Mouse (Mus musculus): Measurements from ENCODE around the gene Sar1b. TPM values are rescaled to one million over a fixed set of nuclear protein-coding genes. Genes with fewer than 3 reads are reported as not detected.

The Sar1b gene
- total and polyA plus RNA-seq, 3 experiments: 104 to 124 TPM; not detected in 1

DNA sequence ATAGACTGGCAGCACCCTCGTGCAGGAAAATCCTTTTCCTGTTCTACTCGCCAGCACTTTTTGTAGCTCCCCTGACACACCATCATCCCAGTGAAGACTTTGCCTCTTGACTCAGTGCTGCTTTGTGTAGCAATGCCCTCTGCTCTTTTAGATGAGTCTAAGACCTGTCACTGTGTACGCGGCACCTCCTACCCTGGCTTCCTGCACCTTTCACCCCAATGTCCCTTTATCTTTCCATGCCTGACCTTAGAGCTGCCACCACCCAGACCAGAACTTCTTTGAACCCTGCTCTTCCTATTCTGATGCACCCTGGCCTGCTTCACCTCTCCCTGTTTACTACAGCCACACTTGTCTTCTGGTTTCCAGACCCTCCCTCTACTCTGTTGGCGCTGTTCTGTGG, 4.8 kb downstream of the Sar1b start:
- Histone ChIP-seq H3K9me3 (replicated peaks; ENCODE audit: insufficient read depth, low read length) (no peaks in the 10 kb centered on the region), H3K27ac (ENCODE audit: control insufficient read depth, low read depth, low read length) (no peak overlapping the region), H3K36me3 (ENCODE audit: control insufficient read depth in 1 of 2, insufficient read depth in 2 of 2, low read length in 2 of 2) (peaks cover 10 to 19% of the 10 kb centered on the region in 2 experiments), H3K4me1 (ENCODE audit: control insufficient read depth in 1 of 2, insufficient read depth in 2 of 2, low read length in 2 of 2) (peaks cover 0 to 13% of the 10 kb centered on the region in 2 experiments; a peak in 3 of 4 replicates), H3K79me2 (ENCODE audit: control insufficient read depth, insufficient read depth, low read length, poor library complexity) (peaks cover 72% of the 10 kb centered on the region), H3K9ac (ENCODE audit: control insufficient read depth, low read depth, low read length, poor library complexity, severe bottlenecking) (no peak overlapping the region), H3K27me3 (ENCODE audit: control insufficient read depth in 1 of 2, insufficient read depth in 2 of 2, low read length in 2 of 2) (no peaks in the 10 kb centered on the region), H3K4me3 (ENCODE audit: control insufficient read depth in 1 of 2, insufficient read depth in 1 of 2, low read depth in 2 of 2, low read length in 2 of 2) (no peak overlapping the region)
- TF ChIP-seq SIN3A (IDR thresholded peaks at IDR 0.05; ENCODE audit: low read length) (no peak), RAD21 (IDR thresholded peaks at IDR 0.05; ENCODE audit: low read depth, low read length) (no peak), ELF1 (IDR thresholded peaks at IDR 0.05; ENCODE audit: low read depth, low read length) (no peak), NRF1 (IDR thresholded peaks at IDR 0.05; ENCODE audit: insufficient read depth, low read depth, low read length, poor library complexity, severe bottlenecking) (no peak), ZC3H11A (IDR thresholded peaks at IDR 0.05; ENCODE audit: low read depth, low read length) (no peak), ZMIZ1 (IDR thresholded peaks at IDR 0.05; ENCODE audit: low read depth, low read length) (no peak), ETS1 (IDR thresholded peaks at IDR 0.05; ENCODE audit: low read depth, low read length) (no peak), HCFC1 (IDR thresholded peaks at IDR 0.05; ENCODE audit: low read depth, low read length) (no peak), EP300 (IDR thresholded peaks at IDR 0.05; ENCODE audit: low read depth in 1 of 2, low read length in 2 of 2) (no peak), CHD2 (IDR thresholded peaks at IDR 0.05; ENCODE audit: low read length) (no peak), NELFE (IDR thresholded peaks at IDR 0.05; ENCODE audit: low read depth, low read length) (no peak), MAZ (IDR thresholded peaks at IDR 0.05; ENCODE audit: low read depth, low read length) (no peak)
- no peak for DNase-seq (ENCODE audit: low read depth, low spot score)

DNA sequence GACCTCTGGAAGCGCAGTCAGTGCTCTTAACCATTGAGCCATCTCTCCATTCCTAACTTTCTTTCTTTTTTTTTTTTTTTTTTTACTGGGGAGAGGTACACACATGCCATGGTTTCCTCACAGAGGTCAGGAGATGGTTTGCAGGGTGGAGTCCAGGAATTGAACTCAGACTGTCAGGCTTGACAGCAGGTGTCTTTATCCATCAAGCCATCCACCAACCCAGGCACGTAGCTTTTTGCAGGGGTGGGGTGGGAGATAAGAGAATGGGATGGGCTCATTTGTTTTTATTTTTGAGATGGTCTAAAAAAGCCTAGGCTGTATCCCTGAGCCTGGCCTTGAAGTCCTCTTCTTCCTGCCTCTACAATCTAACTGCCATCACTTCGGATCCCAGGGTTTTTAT, 12.0 kb downstream of the Sar1b start:
- Histone ChIP-seq H3K27me3 (ENCODE audit: control insufficient read depth in 1 of 2, insufficient read depth in 2 of 2, low read length in 2 of 2) (no peaks in the 10 kb centered on the region), H3K9ac (ENCODE audit: control insufficient read depth, low read depth, low read length, poor library complexity, severe bottlenecking) (no peak overlapping the region), H3K4me3 (ENCODE audit: control insufficient read depth in 1 of 2, insufficient read depth in 1 of 2, low read depth in 2 of 2, low read length in 2 of 2) (no peak overlapping the region), H3K4me1 (ENCODE audit: control insufficient read depth in 1 of 2, insufficient read depth in 2 of 2, low read length in 2 of 2) (no peaks in the 10 kb centered on the region; a peak in 1 of 4 replicates), H3K27ac (ENCODE audit: control insufficient read depth, low read depth, low read length) (no peak overlapping the region), H3K79me2 (ENCODE audit: control insufficient read depth, insufficient read depth, low read length, poor library complexity) (peaks cover 33% of the 10 kb centered on the region), H3K9me3 (replicated peaks; ENCODE audit: insufficient read depth, low read length) (no peaks in the 10 kb centered on the region), H3K36me3 (ENCODE audit: control insufficient read depth in 1 of 2, insufficient read depth in 2 of 2, low read length in 2 of 2) (peaks cover 0 to 23% of the 10 kb centered on the region in 2 experiments; a peak in 3 of 4 replicates)
- TF ChIP-seq TCF12 (IDR thresholded peaks at IDR 0.05; ENCODE audit: low read depth, low read length): no peak
- DNase-seq (ENCODE audit: low read depth, low spot score): no peak

DNA sequence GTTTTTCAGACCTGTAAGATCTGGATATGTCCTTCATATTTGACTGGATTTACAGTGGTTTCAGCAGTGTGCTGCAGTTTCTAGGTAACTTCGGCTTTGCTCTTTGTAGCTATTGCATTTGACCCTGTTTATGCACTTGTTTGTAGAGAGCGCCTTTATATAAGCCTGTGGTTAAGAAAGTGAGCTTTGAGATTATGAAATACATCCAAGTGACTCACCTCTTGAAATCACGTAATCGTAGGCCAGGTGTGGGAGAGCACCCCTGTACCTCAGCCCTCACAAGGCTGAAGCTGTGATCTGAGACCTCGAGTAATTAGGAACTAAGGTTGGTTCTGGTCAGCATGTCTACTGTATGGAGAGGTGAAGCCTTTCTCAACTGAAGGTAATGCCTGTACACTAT, 14.0 kb downstream of the Sar1b start:
- H3K36me3 ChIP-seq (ENCODE audit: control insufficient read depth in 1 of 2, insufficient read depth in 2 of 2, low read length in 2 of 2): peaks cover 0 to 22% of the 10 kb centered on the region in 2 experiments; a peak in 3 of 4 replicates
- no peaks in the 10 kb centered on the region for H3K27me3 ChIP-seq (ENCODE audit: control insufficient read depth in 1 of 2, insufficient read depth in 2 of 2, low read length in 2 of 2)
- no peak overlapping the region for H3K27ac ChIP-seq (ENCODE audit: control insufficient read depth, low read depth, low read length)
- H3K4me1 ChIP-seq (ENCODE audit: control insufficient read depth in 1 of 2, insufficient read depth in 2 of 2, low read length in 2 of 2): no peaks in the 10 kb centered on the region; a peak in 1 of 4 replicates
- no peak for TF ChIP-seq NELFE (IDR thresholded peaks at IDR 0.05; ENCODE audit: low read depth, low read length)
- TF ChIP-seq KAT2A (conservative IDR thresholded peaks at IDR 0.05; ENCODE audit: low read depth, low read length): no peak
- no peak for TF ChIP-seq E2F4 (IDR thresholded peaks at IDR 0.05; ENCODE audit: borderline replicate concordance, low read depth, low read length)
- TF ChIP-seq POLR2AphosphoS5 (IDR thresholded peaks at IDR 0.05; ENCODE audit: borderline replicate concordance, low read depth, low read length): no peak
- TF ChIP-seq CTCF (IDR thresholded peaks at IDR 0.05 in 2 of 3, conservative IDR thresholded peaks at IDR 0.05 in 1 of 3; ENCODE audit: control insufficient read depth in 1 of 3, insufficient read depth in 1 of 3, low read depth in 2 of 3, low read length in 3 of 3, poor library complexity in 1 of 3, severe bottlenecking in 1 of 3): no peak
- TF ChIP-seq MAFK (IDR thresholded peaks at IDR 0.05; ENCODE audit: borderline replicate concordance, low read depth, low read length): no peak
- TF ChIP-seq ZMIZ1 (IDR thresholded peaks at IDR 0.05; ENCODE audit: low read depth, low read length): no peak
- TF ChIP-seq NRF1 (IDR thresholded peaks at IDR 0.05; ENCODE audit: insufficient read depth, low read depth, low read length, poor library complexity, severe bottlenecking): no peak
- no peak for TF ChIP-seq SMC3 (IDR thresholded peaks at IDR 0.05; ENCODE audit: low read depth, low read length)
- no peak for TF ChIP-seq USF1 (IDR thresholded peaks at IDR 0.05; ENCODE audit: low read depth, low read length)
- TF ChIP-seq ZNF384 (IDR thresholded peaks at IDR 0.05; ENCODE audit: low read depth, low read length): no peak
- no peak for TF ChIP-seq ZKSCAN1 (IDR thresholded peaks at IDR 0.05; ENCODE audit: low read depth, low read length)
- no peak for TF ChIP-seq RCOR1 (IDR thresholded peaks at IDR 0.05; ENCODE audit: low read depth, low read length)
- no peak for TF ChIP-seq ZC3H11A (IDR thresholded peaks at IDR 0.05; ENCODE audit: low read depth, low read length)
- H3K9ac ChIP-seq (ENCODE audit: control insufficient read depth, low read depth, low read length, poor library complexity, severe bottlenecking): no peak overlapping the region
- H3K9me3 ChIP-seq (replicated peaks; ENCODE audit: insufficient read depth, low read length): no peaks in the 10 kb centered on the region
- H3K79me2 ChIP-seq (ENCODE audit: control insufficient read depth, insufficient read depth, low read length, poor library complexity): peaks cover 16% of the 10 kb centered on the region
- DNase-seq (ENCODE audit: low read depth, low spot score): no peak
- no peak overlapping the region for H3K4me3 ChIP-seq (ENCODE audit: control insufficient read depth in 1 of 2, insufficient read depth in 1 of 2, low read depth in 2 of 2, low read length in 2 of 2)

Measured in MEL (cell line).